Mouse (Mus musculus): ENCODE data around the gene Dgki. TPM values are rescaled to one million over a fixed set of nuclear protein-coding genes. Genes with fewer than 3 reads are reported as not detected.

The Dgki gene
- total RNA-seq, 1 experiment: 0.94 TPM

DNA sequence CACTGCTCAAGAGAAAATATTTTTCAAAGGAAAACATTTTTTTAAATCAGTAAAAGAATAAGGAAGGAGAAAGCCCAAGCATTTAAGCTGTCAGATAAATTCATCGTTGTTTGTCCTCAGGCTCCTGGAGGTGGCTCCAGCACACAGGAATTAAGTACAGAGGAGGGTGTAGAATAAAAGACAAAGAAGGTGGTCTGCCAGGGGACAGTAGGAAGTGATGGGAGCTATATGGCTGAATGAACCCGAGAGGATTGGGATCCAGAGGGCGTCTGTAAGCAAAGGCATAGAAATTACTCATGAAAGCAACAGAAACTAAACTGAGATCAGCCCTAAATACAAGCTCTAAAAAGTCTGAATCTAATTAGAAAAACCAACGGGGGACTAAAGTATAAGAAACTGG, 418.7 kb downstream of the Dgki start:
- no peak overlapping the region for H3K4me3 ChIP-seq (ENCODE audit: insufficient read depth in 1 of 2, low read depth in 1 of 2, low read length in 2 of 2, poor library complexity in 1 of 2, severe bottlenecking in 1 of 2)
- no peak overlapping the region for H3K27ac ChIP-seq (ENCODE audit: insufficient read depth, low read depth, low read length, poor library complexity, severe bottlenecking)
- in situ Hi-C loops (cut with MboI; ENCODE audit: low sequenced_read_pairs in 2 of 2, unreplicated experiment in 2 of 2): no loop called here
- TF ChIP-seq MAFK (IDR thresholded peaks at IDR 0.05; ENCODE audit: insufficient read depth, low read depth, low read length) (no peak), CHD2 (IDR thresholded peaks at IDR 0.05; ENCODE audit: low read depth, low read length) (no peak), ZNF384 (IDR thresholded peaks at IDR 0.05; ENCODE audit: low read depth, low read length) (no peak), ZC3H11A (IDR thresholded peaks at IDR 0.05; ENCODE audit: borderline replicate concordance, low read depth, low read length) (no peak), HCFC1 (IDR thresholded peaks at IDR 0.05; ENCODE audit: borderline replicate concordance, insufficient read depth, low read length) (no peak)
- H3K9me3 ChIP-seq (ENCODE audit: control insufficient read depth, insufficient read depth, low read depth, low read length): no peaks in the 10 kb centered on the region
- no peaks in the 10 kb centered on the region for H3K36me3 ChIP-seq (ENCODE audit: control insufficient read depth, insufficient read depth, low read length, poor library complexity, severe bottlenecking)
- H3K4me1 ChIP-seq (ENCODE audit: control insufficient read depth in 2 of 2, insufficient read depth in 2 of 2, low read length in 2 of 2, poor library complexity in 1 of 2): no peaks in the 10 kb centered on the region
- no peak overlapping the region for H3K9ac ChIP-seq (ENCODE audit: insufficient read depth, low read depth, low read length, poor library complexity, severe bottlenecking)
- no peak for DNase-seq (ENCODE audit: low read depth, low spot score)

DNA sequence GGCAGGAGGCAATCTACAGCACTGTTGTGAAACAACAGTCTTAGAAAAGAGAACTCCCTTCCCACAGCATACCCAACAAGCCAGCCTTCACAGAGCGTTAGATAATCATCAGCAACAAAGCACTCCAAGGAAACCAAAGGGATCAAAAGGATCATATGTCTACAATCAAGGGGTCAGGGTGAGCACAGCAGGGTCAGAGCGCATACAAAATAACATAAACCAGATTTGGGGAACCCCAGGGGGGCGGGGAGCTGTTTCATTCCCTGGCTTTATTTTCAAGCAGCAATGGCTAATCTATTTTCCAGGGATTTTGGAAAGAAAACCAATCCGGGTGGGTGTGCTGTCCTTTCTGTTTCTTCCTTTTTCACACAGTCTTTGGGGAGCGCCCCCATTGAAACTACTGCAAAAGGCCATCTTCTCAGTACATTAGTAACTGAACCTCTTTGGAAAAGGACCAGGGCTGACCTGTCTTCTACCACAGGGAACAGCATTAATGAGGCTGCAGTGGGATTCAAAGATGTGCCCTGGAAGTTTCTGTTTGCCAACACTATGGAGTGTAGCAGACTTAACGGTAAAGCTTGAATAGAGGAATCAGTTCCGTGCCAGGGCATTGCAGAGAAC, 419.2 kb downstream of the Dgki start:
- H3K9ac ChIP-seq (ENCODE audit: insufficient read depth, low read depth, low read length, poor library complexity, severe bottlenecking): no peak overlapping the region
- H3K9me3 ChIP-seq (ENCODE audit: control insufficient read depth, insufficient read depth, low read depth, low read length): no peaks in the 10 kb centered on the region
- H3K4me1 ChIP-seq (ENCODE audit: control insufficient read depth in 2 of 2, insufficient read depth in 2 of 2, low read length in 2 of 2, poor library complexity in 1 of 2): no peaks in the 10 kb centered on the region
- no peak for DNase-seq (ENCODE audit: low read depth, low spot score)
- H3K36me3 ChIP-seq (ENCODE audit: control insufficient read depth, insufficient read depth, low read length, poor library complexity, severe bottlenecking): no peaks in the 10 kb centered on the region
- H3K27ac ChIP-seq (ENCODE audit: insufficient read depth, low read depth, low read length, poor library complexity, severe bottlenecking): no peak overlapping the region
- in situ Hi-C loops (cut with MboI; ENCODE audit: low sequenced_read_pairs in 2 of 2, unreplicated experiment in 2 of 2): no loop called here
- H3K4me3 ChIP-seq (ENCODE audit: insufficient read depth in 1 of 2, low read depth in 1 of 2, low read length in 2 of 2, poor library complexity in 1 of 2, severe bottlenecking in 1 of 2): no peak overlapping the region
- TF ChIP-seq CHD2 (IDR thresholded peaks at IDR 0.05; ENCODE audit: low read depth, low read length) (no peak), ZC3H11A (IDR thresholded peaks at IDR 0.05; ENCODE audit: borderline replicate concordance, low read depth, low read length) (no peak), MAFK (IDR thresholded peaks at IDR 0.05; ENCODE audit: insufficient read depth, low read depth, low read length) (no peak), HCFC1 (IDR thresholded peaks at IDR 0.05; ENCODE audit: borderline replicate concordance, insufficient read depth, low read length) (no peak), ZNF384 (IDR thresholded peaks at IDR 0.05; ENCODE audit: low read depth, low read length) (no peak)

- in situ Hi-C loops (cut with MboI; ENCODE audit: low sequenced_read_pairs in 2 of 2, unreplicated experiment in 2 of 2): no loop called here
- Histone ChIP-seq H3K4me3 (ENCODE audit: insufficient read depth in 1 of 2, low read depth in 1 of 2, low read length in 2 of 2, poor library complexity in 1 of 2, severe bottlenecking in 1 of 2) (no peak overlapping the region), H3K36me3 (ENCODE audit: control insufficient read depth, insufficient read depth, low read length, poor library complexity, severe bottlenecking) (no peaks in the 10 kb centered on the region), H3K9me3 (ENCODE audit: control insufficient read depth, insufficient read depth, low read depth, low read length) (no peaks in the 10 kb centered on the region), H3K9ac (ENCODE audit: insufficient read depth, low read depth, low read length, poor library complexity, severe bottlenecking) (no peak overlapping the region), H3K27ac (ENCODE audit: insufficient read depth, low read depth, low read length, poor library complexity, severe bottlenecking) (no peak overlapping the region), H3K4me1 (ENCODE audit: control insufficient read depth in 2 of 2, insufficient read depth in 2 of 2, low read length in 2 of 2, poor library complexity in 1 of 2) (no peaks in the 10 kb centered on the region)
- TF ChIP-seq CHD2 (IDR thresholded peaks at IDR 0.05; ENCODE audit: low read depth, low read length): no peak
- no peak for TF ChIP-seq ZC3H11A (IDR thresholded peaks at IDR 0.05; ENCODE audit: borderline replicate concordance, low read depth, low read length)
- no peak for TF ChIP-seq ZNF384 (IDR thresholded peaks at IDR 0.05; ENCODE audit: low read depth, low read length)
- no peak for TF ChIP-seq MAFK (IDR thresholded peaks at IDR 0.05; ENCODE audit: insufficient read depth, low read depth, low read length)
- no peak for TF ChIP-seq HCFC1 (IDR thresholded peaks at IDR 0.05; ENCODE audit: borderline replicate concordance, insufficient read depth, low read length)
- no peak for DNase-seq (ENCODE audit: low read depth, low spot score)
These were observed 422.6 kb downstream of the Dgki start for GRCm38 (mm10) chr6:36877399-36877798.

DNA sequence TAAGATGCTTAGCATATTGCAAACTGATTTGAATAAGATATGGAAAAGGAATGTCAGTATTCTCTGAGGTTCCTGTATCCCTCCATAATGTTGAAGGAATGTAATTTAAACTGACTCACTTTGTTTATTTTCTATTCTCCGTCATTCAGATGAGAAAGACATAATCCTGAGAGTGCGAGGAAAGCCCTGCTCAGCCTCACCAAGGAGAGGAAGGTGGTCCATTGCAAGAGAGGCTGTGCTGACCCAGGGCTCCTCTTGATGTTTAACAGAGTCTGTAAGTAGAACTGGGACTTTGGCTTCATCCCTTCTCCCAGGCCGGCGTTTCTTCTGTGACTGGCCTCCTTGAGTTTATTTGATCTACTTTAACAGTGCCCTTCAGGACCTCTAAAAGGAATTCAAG, 423.6 kb downstream of the Dgki start:
- H3K9me3 ChIP-seq (ENCODE audit: control insufficient read depth, insufficient read depth, low read depth, low read length): no peaks in the 10 kb centered on the region

GRCm38 (mm10) chr6:36875926-36876325, 424.1 kb downstream of the Dgki start:
- Histone ChIP-seq H3K4me3 (ENCODE audit: insufficient read depth in 1 of 2, low read depth in 1 of 2, low read length in 2 of 2, poor library complexity in 1 of 2, severe bottlenecking in 1 of 2) (no peak overlapping the region), H3K27ac (ENCODE audit: insufficient read depth, low read depth, low read length, poor library complexity, severe bottlenecking) (no peak overlapping the region), H3K9me3 (ENCODE audit: control insufficient read depth, insufficient read depth, low read depth, low read length) (no peaks in the 10 kb centered on the region), H3K36me3 (ENCODE audit: control insufficient read depth, insufficient read depth, low read length, poor library complexity, severe bottlenecking) (no peaks in the 10 kb centered on the region), H3K4me1 (ENCODE audit: control insufficient read depth in 2 of 2, insufficient read depth in 2 of 2, low read length in 2 of 2, poor library complexity in 1 of 2) (no peaks in the 10 kb centered on the region), H3K9ac (ENCODE audit: insufficient read depth, low read depth, low read length, poor library complexity, severe bottlenecking) (no peak overlapping the region)
- in situ Hi-C loops (cut with MboI; ENCODE audit: low sequenced_read_pairs in 2 of 2, unreplicated experiment in 2 of 2): no loop called here
- TF ChIP-seq MAFK (IDR thresholded peaks at IDR 0.05; ENCODE audit: insufficient read depth, low read depth, low read length) (no peak), ZNF384 (IDR thresholded peaks at IDR 0.05; ENCODE audit: low read depth, low read length) (no peak), HCFC1 (IDR thresholded peaks at IDR 0.05; ENCODE audit: borderline replicate concordance, insufficient read depth, low read length) (no peak), ZC3H11A (IDR thresholded peaks at IDR 0.05; ENCODE audit: borderline replicate concordance, low read depth, low read length) (no peak), CHD2 (IDR thresholded peaks at IDR 0.05; ENCODE audit: low read depth, low read length) (no peak)
- no peak for DNase-seq (ENCODE audit: low read depth, low spot score)

More for the DNA sequence above, 423.6 kb downstream of the Dgki start:
- TF ChIP-seq ZC3H11A (IDR thresholded peaks at IDR 0.05; ENCODE audit: borderline replicate concordance, low read depth, low read length): no peak
- in situ Hi-C loops (cut with MboI; ENCODE audit: low sequenced_read_pairs in 2 of 2, unreplicated experiment in 2 of 2): no loop called here
- H3K27ac ChIP-seq (ENCODE audit: insufficient read depth, low read depth, low read length, poor library complexity, severe bottlenecking): no peak overlapping the region
- H3K9ac ChIP-seq (ENCODE audit: insufficient read depth, low read depth, low read length, poor library complexity, severe bottlenecking): no peak overlapping the region
- no peak for DNase-seq (ENCODE audit: low read depth, low spot score)
- H3K4me1 ChIP-seq (ENCODE audit: control insufficient read depth in 2 of 2, insufficient read depth in 2 of 2, low read length in 2 of 2, poor library complexity in 1 of 2): no peaks in the 10 kb centered on the region
- no peaks in the 10 kb centered on the region for H3K36me3 ChIP-seq (ENCODE audit: control insufficient read depth, insufficient read depth, low read length, poor library complexity, severe bottlenecking)
- no peak overlapping the region for H3K4me3 ChIP-seq (ENCODE audit: insufficient read depth in 1 of 2, low read depth in 1 of 2, low read length in 2 of 2, poor library complexity in 1 of 2, severe bottlenecking in 1 of 2)

All from ES-E14 (cell line).